Mouse (Mus musculus): ENCODE data around the gene Olfr263.
"Not testable (repeated sequence)": the region's sequence is repeated elsewhere in the genome, so short reads cannot be mapped to it uniquely, and the experiment has no call there.

DNA sequence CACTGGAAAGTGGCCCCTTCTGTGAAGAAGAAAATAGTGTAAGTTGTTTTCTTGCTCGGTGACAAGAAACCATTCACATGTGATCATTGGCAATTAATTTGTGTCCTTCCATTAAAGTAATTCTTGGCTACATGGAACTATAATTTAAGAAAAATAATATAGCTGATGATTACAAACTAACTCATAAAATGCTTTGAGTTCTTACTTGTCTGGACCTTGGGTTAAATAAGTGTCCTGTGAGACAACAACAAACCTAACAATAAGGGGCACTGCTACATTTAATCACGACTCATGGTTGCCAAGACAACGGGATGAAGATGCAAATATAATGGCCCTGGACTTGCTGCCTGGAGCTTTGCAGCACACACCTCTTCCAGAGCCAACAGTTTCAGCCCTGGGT is 18.3 kb upstream of the Olfr263 start, which contains the start of gene Olfr1369-ps1:
- TF ChIP-seq CTCF (conservative IDR thresholded peaks at IDR 0.05; ENCODE audit: insufficient read depth, insufficient read length, low read depth, low read length); POLR2A (IDR thresholded peaks at IDR 0.05; ENCODE audit: low read depth, low read length): not testable (repeated sequence)

Measured in kidney, adult 2 months (tissue).